Mouse (Mus musculus) CD4-positive helper T cell, adult 2 months (primary cell): ENCODE results near the gene Sprr1b.
"Not testable (repeated sequence)": the region's sequence is repeated elsewhere in the genome, so short reads cannot be mapped to it uniquely, and the experiment has no call there.

Experiments
- DNase-seq: peaks from one replicate; pipeline ENCODE4 v3.0.0-alpha.2; 2012; ENCODE audit warnings: low read depth, missing footprints, low spot score

Sprr1b gene

GRCm38 (mm10) chr3:92438689-92439088, at the start of gene Sprr1b:
Gene Sprr1b (minus strand): TSS chr3:92438789.
- DNase-seq, result no peak

- no peak for DNase-seq
These were observed 47.7 kb upstream of the Sprr1b start for GRCm38 (mm10) chr3:92486307-92486706.

GRCm38 (mm10) chr3:92485863-92486262, 47.3 kb upstream of the Sprr1b start, which contains the start of gene Sprr1a:
Gene Sprr1a (minus strand): TSS chr3:92485895.
- no peak for DNase-seq

DNA sequence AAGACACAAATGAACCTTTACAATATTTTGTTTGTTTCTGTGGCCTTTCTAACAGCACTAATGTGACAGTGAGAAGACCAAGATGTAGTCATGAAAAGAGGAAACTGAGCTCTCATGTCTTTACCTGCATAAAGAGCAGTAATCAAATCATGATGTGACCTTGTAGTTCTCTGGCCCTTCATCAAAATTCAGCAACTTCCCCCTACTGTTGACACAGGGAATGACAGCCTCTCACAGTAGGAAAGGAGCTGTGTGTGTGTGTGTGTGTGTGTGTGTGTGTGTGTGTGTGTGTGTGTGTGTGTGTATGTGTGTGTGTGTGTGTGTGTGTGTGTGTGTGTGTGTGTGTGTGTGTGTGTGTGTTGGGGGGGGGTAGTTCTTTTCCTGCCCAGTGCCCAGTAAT, 42.7 kb upstream of the Sprr1b start:
- DNase-seq, result not testable (repeated sequence)

- DNase-seq, result no peak
These were observed 31.5 kb upstream of the Sprr1b start for GRCm38 (mm10) chr3:92470111-92470510.

DNA sequence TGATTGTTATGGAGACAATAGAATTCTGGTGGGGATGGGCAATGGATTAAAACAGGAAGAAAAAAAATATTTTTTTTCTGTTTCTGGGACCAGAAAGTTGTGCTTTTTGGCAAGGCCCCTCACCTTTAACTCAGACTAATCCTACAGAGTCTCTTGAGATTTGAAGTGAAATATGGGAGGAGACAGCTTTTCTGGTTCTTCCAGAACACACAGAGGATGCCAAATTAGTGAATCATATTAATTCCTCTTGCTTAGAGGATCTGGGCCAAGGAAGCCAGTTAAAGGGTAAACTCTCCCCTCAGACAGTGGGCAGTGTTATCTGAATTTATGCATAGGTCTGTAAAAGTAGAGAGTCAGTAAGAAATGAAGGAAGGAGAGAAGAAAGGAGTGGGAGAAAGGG, 28.8 kb upstream of the Sprr1b start:
- DNase-seq, result no peak

GRCm38 (mm10) chr3:92466576-92466975, 28.0 kb upstream of the Sprr1b start:
- no peak for DNase-seq

DNA sequence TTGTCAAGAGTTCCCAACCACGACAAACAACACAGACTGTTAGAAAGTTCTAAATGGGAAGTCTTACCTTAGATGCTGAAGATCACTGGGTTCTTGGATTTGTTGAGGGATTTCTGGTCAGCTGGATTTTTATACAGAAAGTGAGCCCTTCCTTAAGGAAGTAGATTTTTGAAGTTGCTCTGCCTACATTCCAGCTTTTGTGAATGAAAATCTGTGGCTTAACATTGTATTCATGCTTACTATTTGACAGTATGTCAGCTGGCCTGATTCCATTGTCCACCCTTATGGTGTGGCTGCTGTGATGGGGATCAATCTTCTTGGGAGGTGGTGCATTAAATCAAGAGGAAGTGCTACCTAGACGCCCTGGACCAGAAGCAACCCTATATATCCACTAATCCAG, 20.0 kb upstream of the Sprr1b start, which contains the start of gene Sprr3:
Gene Sprr3 (minus strand): TSS at position 101 of the 400 bp plus-strand sequence.
- DNase-seq, result no peak

DNA sequence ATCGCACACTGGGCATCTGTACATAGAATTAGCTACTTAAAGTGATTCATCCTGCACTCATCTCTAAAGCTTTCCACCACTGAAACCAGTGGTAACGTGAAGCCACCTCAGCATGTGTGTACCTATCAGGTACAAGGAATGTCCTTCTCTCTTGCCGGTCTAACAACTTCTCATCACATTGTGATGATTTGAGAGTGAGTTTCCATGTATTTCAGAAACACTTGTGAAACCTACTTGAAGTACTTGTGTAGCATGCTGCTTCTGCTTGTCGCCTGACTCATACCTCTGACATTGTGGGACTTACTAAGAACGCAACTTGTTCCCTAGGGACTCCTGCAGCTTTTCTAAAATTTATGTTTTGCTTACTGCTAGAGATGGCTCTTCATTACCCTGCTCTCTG, 16.6 kb upstream of the Sprr1b start:
- DNase-seq, result no peak

DNA sequence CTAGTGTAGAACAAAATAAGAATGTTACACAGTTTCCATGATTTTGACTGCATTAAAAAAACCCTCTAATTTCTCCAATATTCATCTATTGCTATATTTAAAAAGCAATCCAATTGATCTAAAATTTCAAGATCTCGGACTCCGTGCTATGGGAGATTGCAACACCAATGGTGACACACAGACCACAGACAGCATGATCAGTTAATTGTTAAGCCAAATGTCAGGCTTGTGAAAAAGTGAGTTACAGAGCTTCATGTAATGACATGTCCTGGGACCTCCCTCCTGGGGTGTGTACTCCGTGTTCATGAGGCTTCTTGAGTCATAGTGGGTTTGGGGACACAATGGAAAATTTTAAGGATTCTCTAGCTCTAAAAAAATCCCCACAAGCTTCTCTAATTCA, 1.6 kb upstream of the Sprr1b start:
- no peak for DNase-seq

DNA sequence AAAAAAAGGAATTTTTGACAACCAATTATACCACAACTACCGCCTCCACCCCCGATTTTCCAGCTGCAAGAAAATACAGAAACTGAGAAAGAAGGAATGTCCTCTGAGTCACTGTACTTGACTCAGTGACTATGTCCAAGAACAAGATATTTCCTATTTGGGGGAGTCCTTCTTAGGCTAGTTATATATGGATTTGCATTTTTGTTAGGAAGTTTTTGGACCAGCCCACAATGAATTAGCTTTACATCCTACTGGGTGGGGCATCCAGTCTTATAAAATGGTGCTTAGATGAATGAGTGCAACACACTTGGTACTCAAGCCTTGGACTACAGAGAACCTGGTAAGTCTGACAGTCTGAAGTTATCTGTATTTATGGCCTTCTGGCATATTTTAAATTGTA, 6.3 kb downstream of the Sprr1b start, which contains the start of gene Sprr2k:
Gene Sprr2k (plus strand): TSS at position 301 of the 400 bp plus-strand sequence.
- DNase-seq, result no peak

DNA sequence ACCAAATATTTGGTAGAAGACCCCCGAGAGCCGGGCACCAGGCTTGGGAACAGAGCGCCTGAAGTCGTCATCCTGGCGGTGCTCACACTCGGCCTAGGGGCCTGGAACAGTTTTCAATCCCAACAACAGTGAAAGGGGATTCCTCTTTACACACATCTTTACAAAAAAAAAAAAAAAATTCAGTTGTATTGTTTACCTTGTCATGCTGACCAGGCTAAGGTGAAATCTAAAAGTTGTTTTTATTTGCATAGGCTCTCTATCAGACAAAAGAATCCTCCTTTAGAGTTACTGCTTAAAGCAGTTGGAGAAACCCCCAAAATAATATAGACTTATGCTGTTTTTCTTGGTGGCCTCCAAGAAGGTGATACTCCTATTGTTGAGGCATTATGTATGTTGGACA, 9.3 kb downstream of the Sprr1b start, which contains the start of gene Gm9774:
Gene Gm9774 (minus strand): TSS at position 101 of the 400 bp plus-strand sequence.
- no peak for DNase-seq

GRCm38 (mm10) chr3:92417782-92418181, 20.8 kb downstream of the Sprr1b start, which contains the start of gene Sprr2j-ps:
Gene Sprr2j-ps (plus strand): TSS chr3:92418082.
- no peak for DNase-seq

GRCm38 (mm10) chr3:92407691-92408090, 30.9 kb downstream of the Sprr1b start, which contains the start of gene Sprr2i:
Gene Sprr2i (plus strand): TSS chr3:92407991.
- DNase-seq, result no peak

DNA sequence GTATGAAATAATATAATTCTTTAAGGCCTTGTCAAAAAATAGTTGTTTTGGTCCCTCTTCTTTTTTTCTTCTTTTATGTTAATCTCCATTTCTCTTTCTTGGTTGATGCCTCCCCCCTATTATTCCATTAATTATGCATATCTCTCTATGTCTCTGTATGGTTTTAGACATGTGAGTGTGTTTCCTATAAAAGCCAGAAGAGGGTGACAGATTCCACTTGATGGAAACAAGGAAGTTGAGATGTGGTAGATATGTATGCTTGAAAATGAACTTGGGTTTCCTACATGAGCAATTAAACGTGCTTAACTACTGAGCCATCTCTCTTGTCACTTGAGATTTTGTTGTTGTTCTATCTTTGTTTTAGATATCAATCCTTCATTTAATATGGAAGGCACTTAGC, 44.3 kb downstream of the Sprr1b start:
- no peak for DNase-seq
